Mouse (Mus musculus) brain, embryonic 14.5 days (tissue): ENCODE measurements around the gene Mgat4b.

Experiments used
- CTCF ChIP-seq: fragments of 200-500 bp; IDR thresholded peaks from 2 replicates; pipeline ENCODE4 v1.5.1; 2012; ENCODE audit warnings: inconsistent platforms, mild to moderate bottlenecking, moderate library complexity, borderline replicate concordance; ENCODE audit not compliant: insufficient read depth, insufficient read length; ENCODE audit errors: extremely low read depth
- POLR2A ChIP-seq: fragments of 200-500 bp; IDR thresholded peaks from 2 replicates; pipeline ENCODE4 v1.6.1; 2012; ENCODE audit warnings: mild to moderate bottlenecking, inconsistent platforms, borderline replicate concordance; ENCODE audit not compliant: poor library complexity, insufficient read depth, insufficient read length, severe bottlenecking; ENCODE audit errors: extremely low read depth

GRCm38 (mm10) chr11:50272819-50273218 lies 62.1 kb downstream of the Mgat4b start:
- TF ChIP-seq CTCF (no peak), POLR2A (no peak)
